Mouse (Mus musculus) intestine, embryonic 14.5 days (tissue): ENCODE measurements around the gene Siae. TPM values are rescaled to one million over a fixed set of nuclear protein-coding genes. Genes with fewer than 3 reads are reported as not detected.

Source experiments
- ATAC-seq: fragments of 200-750 bp; cut with Nextera tagmentation; replicated peaks from 2 replicates; pipeline ENCODE4 v1.8.0; 2017; ENCODE audit warnings: low read depth, moderate number of reproducible peaks, moderate TSS enrichment, moderate library complexity; ENCODE audit not compliant: low FRiP score, low TSS enrichment
- DNase-seq: peaks from one replicate; pipeline ENCODE4 v3.0.0-alpha.2; 2018; ENCODE audit warnings: low spot score
- H3K27ac ChIP-seq: fragments of 300-500 bp; sonication (generic); 2 replicates; pipeline ENCODE4 v1.5.1; 2014; ENCODE audit warnings: low read depth, mild to moderate bottlenecking, control low read depth
- H3K27me3 ChIP-seq: fragments of 300-500 bp; sonication (generic); replicated peaks from 2 replicates; pipeline ENCODE4 v1.6.1; 2014; ENCODE audit warnings: low read length, control low read depth; ENCODE audit not compliant: control insufficient read depth, insufficient read depth
- H3K36me3 ChIP-seq: fragments of 300-500 bp; sonication (generic); 2 replicates; pipeline ENCODE4 v1.6.1; 2014; ENCODE audit warnings: low read length, control low read depth; ENCODE audit not compliant: control insufficient read depth, insufficient read depth
- H3K4me1 ChIP-seq: fragments of 300-500 bp; sonication (generic); replicated peaks from 2 replicates; pipeline ENCODE4 v1.6.1; 2014; ENCODE audit warnings: low read length, control low read depth, mixed read lengths; ENCODE audit not compliant: control insufficient read depth, insufficient read depth
- H3K4me2 ChIP-seq: fragments of 300-500 bp; sonication (generic); 2 replicates; pipeline ENCODE4 v1.6.1; 2014; ENCODE audit warnings: low read length
- H3K4me3 ChIP-seq: fragments of 300-500 bp; sonication (generic); 2 replicates; pipeline ENCODE4 v1.5.1; 2014; ENCODE audit warnings: low read depth, low read length, control low read depth, mixed read lengths
- H3K9ac ChIP-seq: fragments of 300-500 bp; sonication (generic); 2 replicates; pipeline ENCODE4 v1.6.1; 2014; ENCODE audit warnings: mild to moderate bottlenecking, low read length
- H3K9me3 ChIP-seq: fragments of 300-500 bp; sonication (generic); 2 replicates; pipeline ENCODE4 v1.6.1; 2016; ENCODE audit warnings: low read length, control low read depth; ENCODE audit not compliant: control insufficient read depth
- WGBS: fragments of 180-500 bp; shearing (Covaris S2); extraction: QIAGEN DNeasy Blood & Tissue Kit; methylation state at CpG from one replicate; pipeline ENCODE4 v1.1.7; 2014; 5-methylcytosine and 5-hydroxymethylcytosine counted together
- polyA plus RNA-seq: library from polyadenylated mRNA; unstranded; fragments of >200 nt; fragmentation: Nextera tagmentation; extraction: Ambion mirVana; gene quantifications from 2 replicates; pipeline ENCODE4 v1.2.1, GENCODE M21; 2014

Gene Siae
- polyA plus RNA-seq: 12.2 and 13.0 TPM in 2 replicates

DNA sequence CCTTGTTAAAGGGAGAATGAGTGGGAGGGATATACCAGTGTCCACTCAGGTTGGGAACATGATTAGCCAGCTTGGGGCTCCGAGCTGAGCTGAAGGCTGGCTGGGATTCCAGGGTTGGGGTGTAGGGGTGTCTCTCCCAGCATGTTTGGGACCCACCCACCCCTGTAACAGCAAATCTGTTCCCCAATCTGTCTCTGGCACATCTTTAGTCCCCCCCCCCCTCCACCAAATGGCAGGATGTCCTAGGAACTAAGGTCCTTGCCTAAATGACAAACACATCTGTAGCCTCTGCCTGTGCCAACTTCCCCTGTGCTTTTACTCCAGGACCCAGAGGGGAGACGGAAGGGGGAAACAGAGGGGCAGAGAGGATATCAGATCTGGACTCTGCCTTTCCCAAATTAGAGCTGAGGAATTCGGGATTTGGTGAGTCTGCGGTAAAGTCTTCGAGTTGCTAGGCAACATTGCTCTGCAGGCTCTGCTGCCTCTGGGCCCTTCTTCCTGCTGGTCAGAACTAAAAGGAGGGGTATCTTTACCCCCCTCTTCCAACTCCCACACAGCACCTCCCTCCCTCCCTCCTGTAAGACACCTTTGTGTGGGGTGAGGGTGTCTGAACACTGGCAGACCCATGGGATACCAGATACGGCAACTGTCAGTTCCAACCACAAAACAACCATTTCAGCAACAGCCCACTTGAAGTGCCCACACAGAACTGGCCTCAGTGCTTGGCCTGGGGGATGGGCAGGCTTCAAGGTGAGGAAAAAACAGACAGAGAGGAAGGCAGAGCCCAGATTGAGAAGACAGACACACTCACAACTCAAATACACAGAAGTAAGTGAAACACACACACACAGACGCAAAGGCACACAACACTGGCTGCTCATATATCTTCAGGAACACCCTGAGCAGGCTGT lies at the start of gene Siae:
Gene Siae, plus strand, starts transcription at position 861 of the 911 bp plus-strand sequence.
- H3K4me3 ChIP-seq: no peak within 1 kb of the TSS
- ATAC-seq (no peak), DNase-seq (no peak)
- no peak within 1 kb of the TSS for H3K9ac ChIP-seq
- 0 out of 2 replicates have a peak, but pooled peaks cover 2% of the 10 kb centered on the region for H3K4me1 ChIP-seq
- H3K9me3 ChIP-seq: no peaks in the 10 kb centered on the region
- H3K4me2 ChIP-seq: no peak within 1 kb of the TSS
- WGBS: 32% methylated on average over 7 of the region's 7 CpGs
- no peaks in the 10 kb centered on the region for H3K36me3 ChIP-seq
- H3K27me3 ChIP-seq: peaks cover 39% of the 10 kb centered on the region
- H3K27ac ChIP-seq: no peak within 1 kb of the TSS

DNA sequence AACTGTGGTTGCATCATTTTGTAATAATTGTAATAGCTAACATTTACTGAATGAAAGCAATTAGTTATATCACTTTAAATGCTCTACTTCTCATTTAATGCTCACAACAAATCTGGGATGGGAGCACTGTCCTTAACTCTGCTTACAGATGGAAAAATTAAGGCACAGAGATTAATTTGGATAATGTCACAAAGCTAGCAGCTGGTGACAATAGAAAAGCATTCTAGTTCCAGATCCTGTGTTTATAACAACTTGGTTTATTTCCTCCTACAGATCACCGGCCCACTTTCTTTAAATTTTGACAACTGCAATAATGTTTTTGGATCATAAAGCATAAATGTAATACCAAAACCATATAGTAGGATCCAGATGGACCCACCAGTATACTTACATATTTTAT lies 49.5 kb upstream of the Siae start:
- DNase-seq: no peak
- Histone ChIP-seq H3K27ac (no peak overlapping the region), H3K4me1 (no peaks in the 10 kb centered on the region), H3K27me3 (no peaks in the 10 kb centered on the region), H3K9ac (no peak overlapping the region), H3K4me3 (no peak overlapping the region), H3K9me3 (no peaks in the 10 kb centered on the region), H3K36me3 (no peaks in the 10 kb centered on the region), H3K4me2 (no peak overlapping the region)
- ATAC-seq: no peak
- 70% methylated on average over 1 of the region's 1 CpGs for WGBS

- Histone ChIP-seq H3K27me3 (no peaks in the 10 kb centered on the region), H3K36me3 (no peaks in the 10 kb centered on the region), H3K4me3 (no peak overlapping the region), H3K4me1 (no peaks in the 10 kb centered on the region; the same call in 1 of the 2 replicates), H3K9ac (no peak overlapping the region), H3K27ac (no peak overlapping the region), H3K4me2 (no peak overlapping the region), H3K9me3 (no peaks in the 10 kb centered on the region)
- DNase-seq: no peak
- WGBS: 92% methylated on average over 2 of the region's 2 CpGs
- ATAC-seq: no peak
Observed at GRCm38 (mm10) chr9:37512097-37512496, 43.4 kb upstream of the Siae start.

DNA sequence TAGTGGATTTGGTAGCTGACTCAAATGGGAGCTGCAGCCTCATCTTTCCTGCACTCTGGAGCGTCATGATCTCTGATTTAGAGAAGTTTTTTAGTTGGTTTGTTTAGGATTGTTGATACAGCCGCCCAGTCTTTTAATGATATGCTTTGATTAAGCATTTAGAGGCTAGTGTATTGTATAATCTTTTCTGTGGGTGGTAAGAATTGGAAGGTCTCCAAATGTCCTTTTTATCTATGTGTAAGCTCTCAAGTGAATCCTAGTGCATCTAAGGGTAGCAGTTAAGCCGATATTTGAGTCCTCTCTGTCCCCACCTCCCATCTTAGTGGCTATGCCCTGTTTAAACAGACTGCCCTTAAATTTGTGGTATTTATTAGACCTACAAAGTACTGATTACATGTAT lies 41.0 kb upstream of the Siae start:
- WGBS: 66% methylated on average over 3 of the region's 3 CpGs
- Histone ChIP-seq H3K4me3 (no peak overlapping the region), H3K27ac (no peak overlapping the region), H3K4me1 (no peaks in the 10 kb centered on the region; the same call in 1 of the 2 replicates), H3K9ac (no peak overlapping the region), H3K27me3 (no peaks in the 10 kb centered on the region), H3K9me3 (no peaks in the 10 kb centered on the region), H3K4me2 (no peak overlapping the region), H3K36me3 (peaks cover 9% of the 10 kb centered on the region)
- DNase-seq (no peak), ATAC-seq (no peak)

- Histone ChIP-seq H3K9me3 (no peaks in the 10 kb centered on the region), H3K27ac (no peak overlapping the region), H3K4me2 (no peak overlapping the region), H3K27me3 (no peaks in the 10 kb centered on the region), H3K4me3 (no peak overlapping the region), H3K9ac (no peak overlapping the region), H3K4me1 (no peaks in the 10 kb centered on the region; the same call in 1 of the 2 replicates), H3K36me3 (peaks cover 33% of the 10 kb centered on the region)
- 94% methylated on average over 1 of the region's 1 CpGs for WGBS
- DNase-seq: no peak
- no peak for ATAC-seq
Observed at GRCm38 (mm10) chr9:37517467-37517866, 38.0 kb upstream of the Siae start.

- Histone ChIP-seq H3K9ac (no peak overlapping the region), H3K9me3 (no peaks in the 10 kb centered on the region), H3K4me3 (no peak overlapping the region), H3K36me3 (peaks cover 46% of the 10 kb centered on the region), H3K4me1 (no peaks in the 10 kb centered on the region; the same call in 1 of the 2 replicates), H3K27me3 (no peaks in the 10 kb centered on the region), H3K27ac (no peak overlapping the region), H3K4me2 (no peak overlapping the region)
- no peak for DNase-seq
- 92% methylated on average over 8 of the region's 8 CpGs for WGBS
- no peak for ATAC-seq
Observed at GRCm38 (mm10) chr9:37518991-37519390, 36.5 kb upstream of the Siae start.

DNA sequence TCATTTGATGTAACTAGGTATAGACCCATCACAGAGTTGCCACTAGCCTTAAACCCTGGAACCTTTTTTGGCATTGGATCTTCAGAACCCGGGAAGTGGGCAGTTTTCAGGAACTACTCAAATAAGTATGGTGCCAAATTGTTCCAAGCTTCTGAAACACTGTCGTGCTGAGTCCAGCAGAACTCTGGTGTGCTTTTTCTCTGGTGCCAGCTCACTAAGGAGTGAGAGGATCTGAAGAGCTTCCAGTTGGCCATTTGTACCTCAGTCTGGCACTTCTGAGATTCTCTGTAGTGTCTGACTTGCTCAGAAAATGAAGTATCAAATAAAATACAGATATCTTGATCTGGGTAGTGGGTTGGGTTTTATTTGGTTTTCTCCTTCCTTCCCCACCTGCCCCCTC lies 35.5 kb upstream of the Siae start:
- H3K27ac ChIP-seq: no peak overlapping the region
- ATAC-seq: no peak
- H3K9me3 ChIP-seq: no peaks in the 10 kb centered on the region
- no peaks in the 10 kb centered on the region; the same call in 1 of the 2 replicates for H3K4me1 ChIP-seq
- WGBS: 92% methylated on average over 2 of the region's 2 CpGs
- no peak for DNase-seq
- H3K36me3 ChIP-seq: peaks cover 56% of the 10 kb centered on the region
- H3K27me3 ChIP-seq: no peaks in the 10 kb centered on the region
- H3K4me2 ChIP-seq: no peak overlapping the region
- H3K4me3 ChIP-seq: no peak overlapping the region
- H3K9ac ChIP-seq: no peak overlapping the region

GRCm38 (mm10) chr9:37525461-37525860 lies 30.0 kb upstream of the Siae start:
- Histone ChIP-seq H3K4me1 (peaks cover 8% of the 10 kb centered on the region; the same call in 1 of the 2 replicates), H3K27me3 (peaks cover 42% of the 10 kb centered on the region), H3K36me3 (peaks cover 42% of the 10 kb centered on the region), H3K9ac (no peak overlapping the region), H3K4me2 (no peak overlapping the region), H3K9me3 (peaks cover 3% of the 10 kb centered on the region; the same call in 1 of the 2 replicates), H3K27ac (no peak overlapping the region), H3K4me3 (no peak overlapping the region)
- DNase-seq: no peak
- no peak for ATAC-seq
- 84% methylated on average over 2 of the region's 2 CpGs for WGBS
